Mouse (Mus musculus): Measurements from ENCODE around the gene Kcnj12.

- TF ChIP-seq CTCF (IDR thresholded peaks at IDR 0.05) (no peak), EP300 (IDR thresholded peaks at IDR 0.05; ENCODE audit: insufficient read depth, low read depth, low read length) (no peak)
These were observed 59.3 kb downstream of the Kcnj12 start for GRCm38 (mm10) chr11:61081624-61082023.
